ENCODE assay signal across 20 mouse cellular contexts in the genomic region with DNA sequence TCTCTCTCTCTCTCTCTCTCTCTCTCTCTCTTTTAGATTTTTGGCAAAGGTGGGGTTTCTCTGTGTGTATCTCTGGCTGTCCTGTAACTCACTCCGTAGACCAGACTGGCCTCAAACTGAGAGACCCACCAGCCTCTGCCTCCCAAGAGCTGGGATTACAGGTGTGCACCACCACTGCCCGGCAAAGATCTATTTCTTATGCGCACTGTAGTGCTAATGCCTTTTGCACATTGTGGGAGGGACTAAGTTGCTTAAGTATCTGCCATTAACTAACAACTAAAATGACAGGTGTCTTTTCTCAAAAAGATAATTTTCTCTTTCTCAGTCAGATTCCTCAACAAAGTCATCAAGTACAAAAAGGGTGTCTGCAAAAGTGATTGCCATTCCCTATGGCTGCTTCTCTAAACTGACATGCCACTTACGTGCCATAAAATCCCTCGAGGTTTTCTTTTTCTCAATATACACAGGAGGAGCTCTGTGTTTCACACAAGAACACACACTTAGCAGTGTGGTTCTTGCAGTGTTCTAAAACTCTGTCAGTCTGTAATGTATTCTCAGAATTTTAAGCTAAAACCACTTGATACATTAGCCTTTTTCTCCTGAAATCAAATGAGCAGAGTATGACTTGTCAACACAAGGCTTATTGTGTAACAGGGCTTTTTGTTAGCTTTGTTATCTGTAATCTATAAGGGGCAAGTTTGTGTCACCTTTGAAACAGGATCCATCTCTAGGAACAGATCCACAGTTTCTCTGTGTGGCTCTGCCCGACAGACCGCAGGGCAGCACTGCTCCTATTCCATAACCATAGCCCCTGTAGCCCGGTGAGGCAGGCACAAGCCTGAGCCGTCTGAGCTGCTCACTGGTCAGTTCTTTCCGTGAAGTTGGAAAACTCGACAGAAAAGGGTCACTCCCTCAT.
A peak's percentile ranks its signal among the peaks of the same experiment; 100 is the strongest.
DNase-seq lines count a peak whose midpoint lies in the region; ATAC-seq and TF ChIP-seq lines count a peak whose summit lies in the region.
"Had no signal": no experiment of that assay in that cellular context is flagged by ENCODE, and none has a peak within 500 bp of the region (broad histone marks: within the 10 kb centered on the region; RNA-seq: fewer than 3 reads in every experiment).

No protein-coding gene starts in this region.

- H3K9ac ChIP-seq in forebrain, embryonic 15.5 days (replicated peaks) = no peak overlapping the region
- H3K9ac ChIP-seq in liver, embryonic 13.5 days = no peak overlapping the region
- no peak overlapping the region for H3K9ac ChIP-seq in liver, postnatal 0 days (replicated peaks)
- H3K9ac ChIP-seq in hindbrain, embryonic 12.5 days = no peak overlapping the region
- H3K9ac ChIP-seq: embryonic facial prominence, embryonic 13.5 days; heart, embryonic 13.5 days; hindbrain, embryonic 13.5 days had no signal

- no peak for TF ChIP-seq EP300 in liver, postnatal 0 days (IDR thresholded peaks at IDR 0.05; ENCODE audit: low read depth)

- peaks cover 12% of the 10 kb centered on the region for H3K36me3 ChIP-seq in forebrain, embryonic 15.5 days
- peaks cover 93% of the 10 kb centered on the region for H3K36me3 ChIP-seq in forebrain, embryonic 10.5 days (replicated peaks)
- peaks cover 81% of the 10 kb centered on the region for H3K36me3 ChIP-seq in liver, embryonic 13.5 days
- peaks cover 10% of the 10 kb centered on the region; the same call in 1 of the 2 replicates for H3K36me3 ChIP-seq in liver, postnatal 0 days (replicated peaks; ENCODE audit: insufficient read depth, low read length)
- H3K36me3 ChIP-seq in hindbrain, embryonic 12.5 days = peaks cover 52% of the 10 kb centered on the region

- peak; percentile 51 for ATAC-seq in forebrain, embryonic 15.5 days (replicated peaks)
- ATAC-seq in liver, embryonic 13.5 days (ENCODE audit: low read depth) = peak; percentile 71
- peak; percentile 89 for ATAC-seq in liver, postnatal 0 days
- no peak for ATAC-seq in hindbrain, embryonic 12.5 days (ENCODE audit: low FRiP score)
- ATAC-seq: activated CD4-positive, CD25-positive, alpha-beta regulatory T cell, adult 4 months; hindbrain, postnatal 0 days; Patski had no signal

- no peaks in the 10 kb centered on the region for H3K4me1 ChIP-seq in forebrain, embryonic 15.5 days
- 0 out of 2 replicates have a peak, but pooled peaks cover 3% of the 10 kb centered on the region for H3K4me1 ChIP-seq in forebrain, embryonic 10.5 days
- H3K4me1 ChIP-seq in liver, embryonic 13.5 days (replicated peaks) = no peaks in the 10 kb centered on the region; the same call in 1 of the 2 replicates
- peaks cover 2% of the 10 kb centered on the region; the same call in 1 of the 2 replicates for H3K4me1 ChIP-seq in liver, postnatal 0 days (ENCODE audit: insufficient read depth)
- H3K4me1 ChIP-seq in hindbrain, embryonic 12.5 days = no peaks in the 10 kb centered on the region
- H3K4me1 ChIP-seq: embryonic facial prominence, embryonic 13.5 days; hindbrain, embryonic 13.5 days had no signal

- TF ChIP-seq CTCF in liver, postnatal 0 days (IDR thresholded peaks at IDR 0.05; ENCODE audit: low read depth) = no peak

- no peak overlapping the region for H3K4me3 ChIP-seq in forebrain, embryonic 15.5 days
- H3K4me3 ChIP-seq in forebrain, embryonic 10.5 days = no peak overlapping the region
- no peak overlapping the region for H3K4me3 ChIP-seq in liver, embryonic 13.5 days (replicated peaks)
- no peak overlapping the region for H3K4me3 ChIP-seq in liver, postnatal 0 days (ENCODE audit: low read depth, low read length)
- H3K4me3 ChIP-seq in hindbrain, embryonic 12.5 days = no peak overlapping the region
- H3K4me3 ChIP-seq: embryonic facial prominence, embryonic 13.5 days; heart, embryonic 13.5 days; hindbrain, embryonic 13.5 days had no signal

- H3K9me3 ChIP-seq in forebrain, embryonic 15.5 days = no peaks in the 10 kb centered on the region
- no peaks in the 10 kb centered on the region for H3K9me3 ChIP-seq in forebrain, embryonic 10.5 days
- no peaks in the 10 kb centered on the region for H3K9me3 ChIP-seq in liver, embryonic 13.5 days (replicated peaks)
- H3K9me3 ChIP-seq in liver, postnatal 0 days (ENCODE audit: low read length) = no peaks in the 10 kb centered on the region
- H3K9me3 ChIP-seq in hindbrain, embryonic 12.5 days (replicated peaks) = no peaks in the 10 kb centered on the region
- H3K9me3 ChIP-seq: embryonic facial prominence, embryonic 13.5 days; heart, embryonic 13.5 days; hindbrain, embryonic 13.5 days had no signal

- peak overlapping the region; percentile 73 for H3K27ac ChIP-seq in forebrain, embryonic 15.5 days (replicated peaks)
- H3K27ac ChIP-seq in forebrain, embryonic 10.5 days = no peak overlapping the region
- no peak overlapping the region for H3K27ac ChIP-seq in liver, embryonic 13.5 days
- peak overlapping the region; percentile 2; the same call in 1 of the 2 replicates for H3K27ac ChIP-seq in liver, postnatal 0 days (ENCODE audit: low read depth)
- H3K27ac ChIP-seq in hindbrain, embryonic 12.5 days = no peak overlapping the region
- H3K27ac ChIP-seq: embryonic facial prominence, embryonic 13.5 days; heart, embryonic 13.5 days; hindbrain, embryonic 13.5 days; hindbrain, postnatal 0 days had no signal

- DNase-seq in forebrain, embryonic 10.5 days (ENCODE audit: extremely low spot score, low spot score) = no peak
- peak; percentile 16 for DNase-seq in liver
- DNase-seq in liver, embryonic 13.5 days = no peak
- no peak for DNase-seq in liver, postnatal 0 days
- no peak for DNase-seq in natural killer cell, adult 2 months (ENCODE audit: low spot score in 2 of 2)
- DNase-seq: adrenal gland, postnatal 14 days; cerebellum, adult 18-20 months; cerebellum, adult 9-11 months; cerebellum, postnatal 36 days; gastrocnemius, postnatal 10 days; heart, postnatal 4 days had no signal

- H3K4me2 ChIP-seq in forebrain, embryonic 15.5 days (replicated peaks) = no peak overlapping the region
- H3K4me2 ChIP-seq in liver, embryonic 13.5 days = no peak overlapping the region
- peak overlapping the region; percentile 15; the same call in 1 of the 2 replicates for H3K4me2 ChIP-seq in liver, postnatal 0 days (ENCODE audit: low read depth, low read length)
- no peak overlapping the region for H3K4me2 ChIP-seq in hindbrain, embryonic 12.5 days (replicated peaks)
- H3K4me2 ChIP-seq: embryonic facial prominence, embryonic 13.5 days; heart, embryonic 13.5 days; hindbrain, embryonic 13.5 days had no signal

- no peaks in the 10 kb centered on the region for H3K27me3 ChIP-seq in forebrain, embryonic 15.5 days
- no peaks in the 10 kb centered on the region for H3K27me3 ChIP-seq in forebrain, embryonic 10.5 days (ENCODE audit: poor library complexity, severe bottlenecking)
- no peaks in the 10 kb centered on the region for H3K27me3 ChIP-seq in liver, embryonic 13.5 days
- H3K27me3 ChIP-seq in liver, postnatal 0 days (ENCODE audit: insufficient read depth, low read length) = no peaks in the 10 kb centered on the region
- no peaks in the 10 kb centered on the region for H3K27me3 ChIP-seq in hindbrain, embryonic 12.5 days
- H3K27me3 ChIP-seq: CH12.LX; embryonic facial prominence, embryonic 13.5 days; heart, embryonic 13.5 days; hindbrain, embryonic 13.5 days; Patski had no signal

- WGBS in forebrain, embryonic 15.5 days = 83% methylated on average over 11 of the region's 11 CpGs
- 88% methylated on average over 11 of the region's 11 CpGs for WGBS in forebrain, embryonic 10.5 days
- WGBS in liver, embryonic 13.5 days (ENCODE audit: insufficient replicate concordance) = 76% methylated on average over 11 of the region's 11 CpGs
- 61% methylated on average over 11 of the region's 11 CpGs for WGBS in liver, postnatal 0 days (ENCODE audit: insufficient replicate concordance)
- WGBS in hindbrain, embryonic 12.5 days = 83% methylated on average over 11 of the region's 11 CpGs

Comparison
In these comparisons a context has a peak if more than half of its experiments do, and no peak if none do; other contexts are left out.
1. H3K27ac ChIP-seq: peak in forebrain, embryonic 15.5 days (single experiment) and liver, postnatal 0 days (single experiment); none in forebrain, embryonic 10.5 days (single experiment), liver, embryonic 13.5 days (single experiment) and hindbrain, embryonic 12.5 days (single experiment).